Mouse (Mus musculus) cerebellum, adult 2 months (tissue): Measurements from ENCODE around the gene Col13a1. TPM values are rescaled to one million over a fixed set of nuclear protein-coding genes. Genes with fewer than 3 reads are reported as not detected.

ENCODE experiments used
- DNase-seq, 2 experiments: peaks; one replicate each; pipeline ENCODE4 v3.0.0; 2021
- H3K27ac ChIP-seq: fragments of 200-500 bp; 2 replicates; pipeline ENCODE4 v1.5.1; 2012; ENCODE audit warnings: low read length, control low read depth, inconsistent platforms; ENCODE audit not compliant: insufficient read depth
- H3K27me3 ChIP-seq: fragments of 200-500 bp; 2 replicates; pipeline ENCODE4 v1.6.1; 2012; ENCODE audit warnings: inconsistent platforms, mild to moderate bottlenecking, low read length, moderate library complexity; ENCODE audit not compliant: control insufficient read depth, insufficient read depth
- H3K4me1 ChIP-seq: fragments of 200-500 bp; 2 replicates; pipeline ENCODE4 v1.6.1; 2011; ENCODE audit warnings: low read length; ENCODE audit not compliant: control insufficient read depth, insufficient read depth
- H3K4me3 ChIP-seq: fragments of 200-500 bp; replicated peaks from 2 replicates; pipeline ENCODE3; 2011; ENCODE audit warnings: mild to moderate bottlenecking, low read depth, low read length, control low read depth; ENCODE audit not compliant: insufficient read depth
- CTCF ChIP-seq: fragments of 200-500 bp; IDR thresholded peaks from 2 replicates; pipeline ENCODE4 v1.5.1; 2011; ENCODE audit warnings: low read depth, mild to moderate bottlenecking, control low read depth, low read length, moderate library complexity, borderline replicate concordance; ENCODE audit not compliant: insufficient read depth
- POLR2A ChIP-seq: fragments of 200-500 bp; IDR thresholded peaks from 2 replicates; pipeline ENCODE4 v1.6.1; 2011; ENCODE audit warnings: low read length, control low read depth, borderline replicate concordance; ENCODE audit not compliant: insufficient read depth
- whole genome bisulfite sequencing: fragments of 180-500 bp; shearing (Covaris S2); methylation state at CpG from one replicate; pipeline ENCODE4 v1.1.7; 2018; 5-methylcytosine and 5-hydroxymethylcytosine counted together
- polyA plus RNA-seq: library from polyadenylated mRNA; depleted of rRNA; stranded (reverse); fragments of >200 nt; gene quantifications from 2 replicates; pipeline ENCODE4 v1.2.3, GENCODE M21; 2012; rRNA removed

The Col13a1 gene
- polyA plus RNA-seq, 1 experiment, result 1.8 TPM

DNA sequence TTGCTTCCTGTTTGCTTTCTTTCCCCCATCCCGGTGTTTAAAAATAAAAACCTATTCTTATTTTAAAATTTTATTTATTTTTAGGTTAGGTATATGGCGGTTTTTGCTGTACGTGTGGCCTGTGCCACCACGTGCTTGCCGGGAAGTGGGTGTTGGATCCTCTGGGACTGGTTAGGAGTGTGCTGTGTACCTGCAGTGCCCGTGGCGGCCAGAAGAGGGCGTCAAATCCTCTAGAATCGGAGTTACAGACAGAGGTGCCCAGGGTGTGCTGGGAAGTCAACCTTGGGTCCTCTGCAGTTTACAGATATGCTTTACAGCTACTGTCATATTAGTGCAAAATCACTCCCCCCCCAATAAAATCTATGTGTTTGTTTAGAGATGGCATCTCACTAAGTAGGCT, 158.9 kb downstream of the Col13a1 start:
- Histone ChIP-seq H3K4me3 (no peak overlapping the region), H3K27ac (no peak overlapping the region), H3K4me1 (no peaks in the 10 kb centered on the region), H3K27me3 (no peaks in the 10 kb centered on the region)
- WGBS, result 59% methylated on average over 9 of the region's 9 CpGs
- TF ChIP-seq POLR2A (no peak), CTCF (0 out of 2 replicates have a peak, but pooled peaks have one; percentile 24)
- no peak for DNase-seq

DNA sequence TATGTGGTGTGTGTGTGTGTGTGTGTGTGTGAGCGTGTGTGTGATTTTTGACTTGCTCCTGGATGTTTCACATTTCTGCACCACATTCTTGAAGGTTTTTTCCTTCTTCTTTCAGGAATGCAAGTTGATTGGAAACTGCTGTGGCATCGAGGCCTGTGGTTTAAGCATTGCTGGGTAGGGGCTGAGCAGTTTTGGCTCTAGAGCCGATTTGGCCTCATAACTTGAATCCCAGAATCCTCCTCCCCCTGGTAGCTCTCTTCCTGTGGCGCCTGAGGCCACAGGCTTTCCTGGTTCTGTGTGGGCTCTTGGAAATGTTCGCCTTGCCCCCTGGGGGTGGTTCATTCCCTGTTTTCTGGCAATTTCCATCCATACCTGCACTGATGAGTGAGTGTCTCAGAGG, 166.9 kb downstream of the Col13a1 start:
- TF ChIP-seq POLR2A, result no peak
- no peak for TF ChIP-seq CTCF

DNA sequence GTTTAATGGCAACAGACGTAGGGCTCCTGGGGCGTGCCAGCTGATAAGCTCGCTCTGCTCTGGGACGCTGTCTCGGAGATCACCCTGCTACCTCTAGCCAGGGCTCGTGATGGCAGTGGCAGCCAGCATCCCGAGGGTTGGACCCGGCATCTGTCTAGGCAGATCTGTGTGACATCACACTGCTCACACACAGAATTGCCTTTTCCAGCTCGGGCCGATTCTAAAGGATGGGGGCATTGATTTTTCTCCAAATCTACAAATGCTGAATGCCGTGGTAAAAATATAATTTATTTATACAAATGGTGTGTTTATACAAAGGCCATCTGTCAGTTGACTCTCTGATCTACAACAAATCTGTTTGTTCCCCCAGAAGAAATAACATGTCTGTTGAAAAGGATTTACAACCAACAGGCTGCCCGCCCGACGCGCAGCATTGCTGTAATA, 180.8 kb downstream of the Col13a1 start:
- Histone ChIP-seq H3K4me1 (no peaks in the 10 kb centered on the region), H3K4me3 (no peak overlapping the region), H3K27ac (no peak overlapping the region), H3K27me3 (no peaks in the 10 kb centered on the region; the same call in 1 of the 2 replicates)
- 74% methylated on average over 15 of the region's 15 CpGs for WGBS
- TF ChIP-seq POLR2A (no peak), CTCF (no peak)
- no peak for DNase-seq

More for the DNA sequence above, 166.9 kb downstream of the Col13a1 start:
- no peaks in the 10 kb centered on the region for H3K4me1 ChIP-seq
- no peak for DNase-seq
- no peak overlapping the region for H3K27ac ChIP-seq
- 64% methylated on average over 5 of the region's 5 CpGs for WGBS
- no peak overlapping the region for H3K4me3 ChIP-seq
- no peaks in the 10 kb centered on the region for H3K27me3 ChIP-seq

DNA sequence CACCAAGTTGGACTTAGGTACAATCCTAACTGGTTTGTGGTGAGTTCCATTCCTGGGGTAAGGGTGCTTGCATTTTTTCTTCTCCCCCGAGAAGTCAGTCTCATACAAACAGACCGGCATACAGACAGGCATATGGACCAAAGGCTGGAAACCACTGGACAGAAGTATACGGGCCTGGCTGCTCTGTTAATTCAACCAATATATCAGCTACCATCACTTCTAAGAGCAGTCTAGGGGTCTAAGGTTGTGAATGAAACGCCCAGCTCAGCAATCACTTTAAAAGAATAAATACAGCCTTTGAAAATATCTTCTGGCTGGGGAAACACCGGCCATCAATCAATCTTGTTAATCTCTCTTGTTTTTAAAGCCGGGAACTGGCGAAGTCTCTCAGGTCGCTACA, 183.4 kb downstream of the Col13a1 start:
- TF ChIP-seq CTCF, result no peak
- 74% methylated on average over 8 of the region's 8 CpGs for WGBS
- Histone ChIP-seq H3K27me3 (no peaks in the 10 kb centered on the region; the same call in 1 of the 2 replicates), H3K4me3 (no peak overlapping the region), H3K27ac (no peak overlapping the region), H3K4me1 (no peaks in the 10 kb centered on the region)
- no peak for DNase-seq

DNA sequence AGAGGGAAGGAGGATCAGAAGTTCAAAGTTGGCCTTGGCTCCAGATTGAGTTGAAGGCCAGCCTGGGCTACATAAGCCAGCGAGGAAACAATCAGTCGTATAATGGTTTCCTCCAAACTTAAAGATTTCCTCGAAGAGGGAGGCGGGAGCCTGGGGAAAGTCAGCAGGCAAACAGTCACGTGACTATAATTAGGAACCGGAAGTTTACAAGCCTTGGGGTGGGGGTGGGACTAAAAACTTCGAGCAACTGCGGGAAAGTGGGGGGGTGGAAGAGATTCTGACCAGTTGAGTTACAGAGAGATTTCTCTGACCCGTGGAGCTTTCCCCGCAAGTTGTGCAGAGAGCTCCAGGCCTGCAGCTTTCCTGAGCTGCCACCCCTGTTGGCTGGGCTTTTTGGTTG, 183.9 kb downstream of the Col13a1 start:
- Histone ChIP-seq H3K27ac (no peak overlapping the region), H3K27me3 (no peaks in the 10 kb centered on the region; the same call in 1 of the 2 replicates), H3K4me3 (no peak overlapping the region), H3K4me1 (no peaks in the 10 kb centered on the region)
- TF ChIP-seq POLR2A (no peak), CTCF (no peak)
- WGBS, result 81% methylated on average over 10 of the region's 10 CpGs
- no peak for DNase-seq

DNA sequence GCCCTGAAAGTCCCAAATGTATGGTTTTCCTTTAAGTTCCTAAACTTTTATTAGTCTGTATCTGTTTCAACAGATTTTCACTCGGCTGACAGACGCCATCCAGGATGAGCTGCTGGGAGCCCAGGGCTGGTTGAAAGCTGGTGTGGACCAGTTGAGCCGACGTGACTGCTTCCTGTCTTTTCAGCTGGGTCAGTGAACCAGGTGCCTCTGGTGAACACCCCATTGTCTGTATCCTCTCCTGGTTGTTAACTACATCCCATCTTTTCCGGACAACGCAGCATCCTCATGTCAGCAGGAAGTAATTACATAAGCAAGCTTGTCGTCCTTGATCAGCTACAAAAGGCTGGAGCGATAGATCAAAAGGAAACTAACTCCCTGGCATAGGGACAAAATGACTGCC, 185.9 kb downstream of the Col13a1 start:
- Histone ChIP-seq H3K27me3 (no peaks in the 10 kb centered on the region; the same call in 1 of the 2 replicates), H3K4me3 (no peak overlapping the region), H3K4me1 (no peaks in the 10 kb centered on the region), H3K27ac (no peak overlapping the region)
- TF ChIP-seq CTCF (no peak), POLR2A (no peak)
- WGBS, result 48% methylated on average over 8 of the region's 8 CpGs
- no peak for DNase-seq

DNA sequence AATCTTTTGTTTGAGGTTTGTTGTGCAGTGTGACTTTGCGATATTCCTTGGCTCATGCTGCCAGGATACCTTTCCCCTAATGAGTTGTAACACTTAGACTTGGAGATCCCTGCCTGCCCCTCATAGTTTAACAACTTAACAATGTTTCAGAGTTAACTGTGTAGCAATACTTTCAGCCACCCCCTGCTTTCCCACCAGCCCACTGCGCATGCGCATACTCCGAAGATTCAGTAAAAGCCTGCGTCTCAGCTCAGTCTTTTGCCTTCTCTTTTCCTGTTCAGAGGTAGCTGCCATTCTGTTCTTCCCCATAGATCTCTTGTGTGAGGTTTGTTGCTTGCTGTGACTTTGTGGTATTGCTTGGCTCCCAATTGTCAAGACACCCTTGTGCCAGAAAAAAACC, 190.4 kb downstream of the Col13a1 start:
- 98% methylated on average over 5 of the region's 5 CpGs for WGBS
- H3K27me3 ChIP-seq, result no peaks in the 10 kb centered on the region
- DNase-seq, result no peak
- no peak overlapping the region for H3K27ac ChIP-seq
- no peaks in the 10 kb centered on the region for H3K4me1 ChIP-seq
- TF ChIP-seq POLR2A (no peak), CTCF (no peak)
- H3K4me3 ChIP-seq, result no peak overlapping the region

Other genes starting within 250 kb of the Col13a1 start
- gene H2afy2, start 195.0 kb downstream of the Col13a1 start, polyA plus RNA-seq, result 20.8 and 23.0 TPM in 2 replicates
- gene Neurog3, start 154.0 kb upstream of the Col13a1 start, polyA plus RNA-seq, result 0.13 and 0.18 TPM in 2 replicates
- 71.8 and 74.2 TPM in 2 replicates for gene Fam241b, start 164.8 kb upstream of the Col13a1 start, polyA plus RNA-seq